Mouse (Mus musculus): ENCODE data around the gene Dapk3. TPM values are rescaled to one million over a fixed set of nuclear protein-coding genes. Genes with fewer than 3 reads are reported as not detected.

Gene Dapk3
- total and polyA plus RNA-seq, 3 experiments = 27.8 to 30.6 (median 29.0) TPM

DNA sequence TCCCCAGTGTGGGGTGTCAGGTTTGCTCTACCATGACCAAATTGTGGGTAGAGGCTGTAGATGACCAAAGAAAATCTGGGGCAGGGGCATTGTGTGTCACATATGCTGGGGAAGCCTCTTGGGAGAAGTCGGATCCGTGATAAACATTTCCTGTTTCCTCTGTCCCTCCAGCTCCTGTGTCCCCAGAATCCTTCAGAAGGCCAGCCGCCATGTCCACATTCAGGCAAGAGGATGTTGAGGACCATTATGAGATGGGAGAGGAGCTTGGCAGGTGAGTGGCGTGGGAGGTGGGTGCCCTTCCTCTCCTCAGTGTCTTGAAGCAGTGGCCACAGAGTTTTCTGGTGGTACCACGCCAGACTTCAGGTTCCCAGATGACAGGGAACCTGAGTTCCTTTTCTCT, 1.0 kb downstream of the Dapk3 start, which contains the start of gene 4930442H23Rik:
Gene 4930442H23Rik, minus strand, starts transcription at position 45 of the 400 bp plus-strand sequence.
- Histone ChIP-seq H3K27ac (peak within 1 kb of the TSS; percentile 95), H3K9ac (ENCODE audit: low read depth, low read length) (peak within 1 kb of the TSS; percentile 79), H3K4me3 (peak within 1 kb of the TSS; percentile 69), H3K36me3 (ENCODE audit: control insufficient read depth, insufficient read depth, low read length) (no peaks in the 10 kb centered on the region), H3K79me2 (replicated peaks; ENCODE audit: control insufficient read depth, insufficient read depth, low read length) (peaks cover 2% of the 10 kb centered on the region; the same call in 1 of the 2 replicates), H3K27me3 (ENCODE audit: control insufficient read depth, insufficient read depth, low read length) (no peaks in the 10 kb centered on the region), H3K4me1 (ENCODE audit: control insufficient read depth, insufficient read depth, low read length) (peaks cover 8% of the 10 kb centered on the region)
- no peak for DNase-seq
- no peak for TF ChIP-seq CTCF (IDR thresholded peaks at IDR 0.05)
- TF ChIP-seq EP300 (IDR thresholded peaks at IDR 0.05; ENCODE audit: insufficient read depth, low read depth, low read length) = no peak
- TF ChIP-seq POLR2A (IDR thresholded peaks at IDR 0.05; ENCODE audit: insufficient read depth, low read depth, low read length) = no peak
- 56% methylated on average over 5 of the region's 5 CpGs for WGBS
- intact Hi-C loops (cut with DNase I) = no loop called here

- WGBS = 15% methylated on average over 4 of the region's 4 CpGs
- DNase-seq = no peak
- 0 out of 2 replicates have a peak, but pooled peaks cover 2% of the 10 kb centered on the region for H3K79me2 ChIP-seq (replicated peaks; ENCODE audit: control insufficient read depth, insufficient read depth, low read length)
- peak overlapping the region; percentile 15; the same call in 1 of the 2 replicates for H3K27ac ChIP-seq
- no peak overlapping the region for H3K9ac ChIP-seq (ENCODE audit: low read depth, low read length)
- intact Hi-C loops (cut with DNase I) = no loop called here
- no peaks in the 10 kb centered on the region for H3K36me3 ChIP-seq (ENCODE audit: control insufficient read depth, insufficient read depth, low read length)
- peaks cover 7% of the 10 kb centered on the region for H3K4me1 ChIP-seq (ENCODE audit: control insufficient read depth, insufficient read depth, low read length)
- no peak overlapping the region for H3K4me3 ChIP-seq
- H3K27me3 ChIP-seq (ENCODE audit: control insufficient read depth, insufficient read depth, low read length) = no peaks in the 10 kb centered on the region
- TF ChIP-seq CTCF (IDR thresholded peaks at IDR 0.05) (no peak), POLR2A (IDR thresholded peaks at IDR 0.05; ENCODE audit: insufficient read depth, low read depth, low read length) (no peak), EP300 (IDR thresholded peaks at IDR 0.05; ENCODE audit: insufficient read depth, low read depth, low read length) (no peak)
These were observed 2.0 kb downstream of the Dapk3 start for GRCm38 (mm10) chr10:81184765-81185164.

DNA sequence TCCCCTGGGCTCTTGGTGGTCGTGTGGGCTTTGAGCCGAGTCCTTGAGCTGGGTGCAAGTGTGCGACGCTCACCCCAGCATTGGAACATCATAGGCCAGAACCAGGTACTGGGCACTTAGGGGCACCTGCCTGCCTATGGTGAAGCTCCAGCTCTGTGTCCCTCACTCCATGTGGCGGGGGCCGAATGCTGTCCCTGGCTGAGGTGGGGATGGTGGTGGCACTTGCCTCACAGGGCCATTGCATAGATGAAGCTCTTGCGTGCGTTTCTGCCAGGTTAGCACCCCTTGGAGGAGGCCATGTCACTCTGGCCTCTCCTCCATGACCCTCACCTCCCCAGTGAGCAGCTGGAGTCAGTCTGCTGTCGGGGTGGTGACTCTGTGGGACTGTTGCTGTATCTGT, 4.4 kb downstream of the Dapk3 start:
- no peak overlapping the region for H3K27ac ChIP-seq
- H3K36me3 ChIP-seq (ENCODE audit: control insufficient read depth, insufficient read depth, low read length) = no peaks in the 10 kb centered on the region
- WGBS = 92% methylated on average over 9 of the region's 9 CpGs
- no peak for DNase-seq
- H3K27me3 ChIP-seq (ENCODE audit: control insufficient read depth, insufficient read depth, low read length) = no peaks in the 10 kb centered on the region
- TF ChIP-seq CTCF (IDR thresholded peaks at IDR 0.05) = no peak
- no peak for TF ChIP-seq EP300 (IDR thresholded peaks at IDR 0.05; ENCODE audit: insufficient read depth, low read depth, low read length)
- no peak for TF ChIP-seq POLR2A (IDR thresholded peaks at IDR 0.05; ENCODE audit: insufficient read depth, low read depth, low read length)
- H3K4me1 ChIP-seq (ENCODE audit: control insufficient read depth, insufficient read depth, low read length) = peaks cover 7% of the 10 kb centered on the region
- 0 out of 2 replicates have a peak, but pooled peaks cover 2% of the 10 kb centered on the region for H3K79me2 ChIP-seq (replicated peaks; ENCODE audit: control insufficient read depth, insufficient read depth, low read length)
- intact Hi-C loops (cut with DNase I) = no loop called here
- H3K4me3 ChIP-seq = no peak overlapping the region
- no peak overlapping the region for H3K9ac ChIP-seq (ENCODE audit: low read depth, low read length)

DNA sequence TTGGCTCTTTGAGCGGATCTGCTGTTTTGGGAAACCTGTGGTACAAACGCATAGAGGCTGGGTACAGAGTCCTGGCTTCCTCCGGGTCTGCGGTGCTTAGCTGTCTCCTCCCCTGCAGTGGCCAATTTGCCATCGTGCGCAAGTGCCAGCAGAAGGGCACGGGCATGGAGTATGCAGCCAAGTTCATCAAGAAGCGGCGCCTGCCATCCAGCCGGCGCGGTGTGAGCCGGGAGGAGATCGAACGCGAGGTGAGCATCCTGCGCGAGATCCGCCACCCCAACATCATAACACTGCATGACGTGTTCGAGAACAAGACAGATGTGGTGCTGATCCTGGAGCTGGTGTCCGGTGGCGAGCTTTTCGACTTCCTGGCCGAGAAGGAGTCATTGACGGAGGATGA, 7.0 kb downstream of the Dapk3 start:
- peaks cover 7% of the 10 kb centered on the region for H3K4me1 ChIP-seq (ENCODE audit: control insufficient read depth, insufficient read depth, low read length)
- TF ChIP-seq POLR2A (IDR thresholded peaks at IDR 0.05; ENCODE audit: insufficient read depth, low read depth, low read length) (no peak), EP300 (IDR thresholded peaks at IDR 0.05; ENCODE audit: insufficient read depth, low read depth, low read length) (no peak), CTCF (IDR thresholded peaks at IDR 0.05) (no peak)
- H3K27ac ChIP-seq = no peak overlapping the region
- H3K4me3 ChIP-seq = no peak overlapping the region
- no peak for DNase-seq
- H3K36me3 ChIP-seq (ENCODE audit: control insufficient read depth, insufficient read depth, low read length) = no peaks in the 10 kb centered on the region
- H3K9ac ChIP-seq (ENCODE audit: low read depth, low read length) = no peak overlapping the region
- 86% methylated on average over 26 of the region's 26 CpGs for WGBS
- H3K79me2 ChIP-seq (replicated peaks; ENCODE audit: control insufficient read depth, insufficient read depth, low read length) = 0 out of 2 replicates have a peak, but pooled peaks cover 2% of the 10 kb centered on the region
- H3K27me3 ChIP-seq (ENCODE audit: control insufficient read depth, insufficient read depth, low read length) = no peaks in the 10 kb centered on the region
- intact Hi-C loops (cut with DNase I) = no loop called here

GRCm38 (mm10) chr10:81190236-81190911, 7.6 kb downstream of the Dapk3 start:
- no peaks in the 10 kb centered on the region; the same call in 1 of the 2 replicates for H3K27me3 ChIP-seq (ENCODE audit: control insufficient read depth, insufficient read depth, low read length)
- intact Hi-C loops (cut with DNase I) = no loop called here
- no peak overlapping the region; the same call in 1 of the 2 replicates for H3K27ac ChIP-seq
- peak in 1 of 2 experiments; percentile 32 for DNase-seq
- 67% methylated on average over 31 of the region's 31 CpGs for WGBS
- TF ChIP-seq POLR2A (IDR thresholded peaks at IDR 0.05; ENCODE audit: insufficient read depth, low read depth, low read length) (no peak), CTCF (IDR thresholded peaks at IDR 0.05) (peak; percentile 58)
- H3K9ac ChIP-seq (ENCODE audit: low read depth, low read length) = no peak overlapping the region
- H3K36me3 ChIP-seq (ENCODE audit: control insufficient read depth, insufficient read depth, low read length) = no peaks in the 10 kb centered on the region
- H3K79me2 ChIP-seq (replicated peaks; ENCODE audit: control insufficient read depth, insufficient read depth, low read length) = 0 out of 2 replicates have a peak, but pooled peaks cover 2% of the 10 kb centered on the region
- H3K4me3 ChIP-seq = no peak overlapping the region
- H3K4me1 ChIP-seq (ENCODE audit: control insufficient read depth, insufficient read depth, low read length) = peaks cover 5% of the 10 kb centered on the region

GRCm38 (mm10) chr10:81190912-81191321, 8.1 kb downstream of the Dapk3 start:
- H3K79me2 ChIP-seq (replicated peaks; ENCODE audit: control insufficient read depth, insufficient read depth, low read length) = 0 out of 2 replicates have a peak, but pooled peaks cover 2% of the 10 kb centered on the region
- no peak for DNase-seq
- H3K36me3 ChIP-seq (ENCODE audit: control insufficient read depth, insufficient read depth, low read length) = no peaks in the 10 kb centered on the region
- H3K27ac ChIP-seq = peak overlapping the region; percentile 97
- WGBS = 35% methylated on average over 6 of the region's 6 CpGs
- intact Hi-C loops (cut with DNase I) = no loop called here
- no peaks in the 10 kb centered on the region; the same call in 1 of the 2 replicates for H3K27me3 ChIP-seq (ENCODE audit: control insufficient read depth, insufficient read depth, low read length)
- peaks cover 5% of the 10 kb centered on the region for H3K4me1 ChIP-seq (ENCODE audit: control insufficient read depth, insufficient read depth, low read length)
- peak; percentile 44 for TF ChIP-seq CTCF (IDR thresholded peaks at IDR 0.05)
- no peak for TF ChIP-seq POLR2A (IDR thresholded peaks at IDR 0.05; ENCODE audit: insufficient read depth, low read depth, low read length)
- TF ChIP-seq EP300 (IDR thresholded peaks at IDR 0.05; ENCODE audit: insufficient read depth, low read depth, low read length) = no peak
- H3K9ac ChIP-seq (ENCODE audit: low read depth, low read length) = no peak overlapping the region
- no peak overlapping the region for H3K4me3 ChIP-seq

Measured in heart, adult 2 months (tissue).